Mouse (Mus musculus): ENCODE measurements around the gene Cldn3.
"Not testable (repeated sequence)": the region's sequence is repeated elsewhere in the genome, so short reads cannot be mapped to it uniquely, and the experiment has no call there.

Cldn3 gene

GRCm38 (mm10) chr5:134985633-134986297 lies at the start of gene Cldn3:
Cldn3 (plus strand) TSS chr5:134986214.
- DNase-seq: no peak

- no peak for DNase-seq
These were observed 49.3 kb upstream of the Cldn3 start for GRCm38 (mm10) chr5:134936626-134937185.

GRCm38 (mm10) chr5:134939069-134939468 lies 46.9 kb upstream of the Cldn3 start:
- no peak for DNase-seq

- DNase-seq: not testable (repeated sequence)
These were observed 46.5 kb upstream of the Cldn3 start for GRCm38 (mm10) chr5:134939554-134939953.

GRCm38 (mm10) chr5:134941472-134942209 lies 44.4 kb upstream of the Cldn3 start:
- DNase-seq: no peak

- DNase-seq: no peak
These were observed 43.3 kb upstream of the Cldn3 start for GRCm38 (mm10) chr5:134942740-134943139.

GRCm38 (mm10) chr5:134944179-134944578 lies 41.8 kb upstream of the Cldn3 start:
- DNase-seq: no peak

GRCm38 (mm10) chr5:134945266-134945959 lies 40.6 kb upstream of the Cldn3 start:
- DNase-seq: no peak

DNA sequence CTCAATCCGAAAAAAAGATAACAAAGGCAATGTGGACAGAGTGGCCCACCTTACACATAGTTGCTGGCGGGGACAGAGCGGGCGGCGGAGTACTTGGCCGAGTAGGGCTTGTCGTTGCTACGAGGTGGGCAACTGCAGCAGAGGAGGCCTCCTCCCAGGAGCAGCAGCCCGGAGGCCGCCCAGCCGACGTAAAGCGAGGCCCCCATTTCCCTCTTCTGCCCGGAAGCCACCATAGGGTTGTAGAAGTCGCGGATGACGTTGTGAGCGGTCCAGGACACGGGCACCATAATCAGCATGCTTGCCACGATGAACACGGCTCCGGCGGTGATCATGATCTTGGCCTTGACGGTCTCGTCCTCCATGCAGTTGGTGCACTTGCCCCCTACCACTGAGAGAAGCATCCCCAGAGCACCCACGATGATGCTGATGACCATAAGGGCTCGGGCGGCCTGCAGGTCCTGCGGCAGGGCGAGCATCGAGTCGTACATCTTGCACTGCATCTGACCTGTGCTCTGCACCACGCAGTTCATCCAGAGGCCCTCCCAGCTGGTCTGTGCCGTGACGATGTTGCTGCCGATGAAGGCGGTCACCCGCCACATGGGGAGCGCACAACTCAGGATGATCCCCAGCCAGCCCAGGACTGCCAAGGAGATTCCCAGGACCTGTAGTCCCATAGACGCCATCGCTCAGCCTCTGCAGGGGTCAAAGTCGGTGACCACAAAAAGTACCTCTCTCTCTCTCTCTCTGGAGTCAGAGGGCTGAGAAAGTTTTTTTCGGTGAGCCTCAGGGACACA lies 39.8 kb upstream of the Cldn3 start:
- DNase-seq: no peak

GRCm38 (mm10) chr5:134946857-134947255 lies 39.2 kb upstream of the Cldn3 start, which contains the start of gene Cldn4:
Cldn4 (minus strand) TSS chr5:134946934.
- DNase-seq: no peak

DNA sequence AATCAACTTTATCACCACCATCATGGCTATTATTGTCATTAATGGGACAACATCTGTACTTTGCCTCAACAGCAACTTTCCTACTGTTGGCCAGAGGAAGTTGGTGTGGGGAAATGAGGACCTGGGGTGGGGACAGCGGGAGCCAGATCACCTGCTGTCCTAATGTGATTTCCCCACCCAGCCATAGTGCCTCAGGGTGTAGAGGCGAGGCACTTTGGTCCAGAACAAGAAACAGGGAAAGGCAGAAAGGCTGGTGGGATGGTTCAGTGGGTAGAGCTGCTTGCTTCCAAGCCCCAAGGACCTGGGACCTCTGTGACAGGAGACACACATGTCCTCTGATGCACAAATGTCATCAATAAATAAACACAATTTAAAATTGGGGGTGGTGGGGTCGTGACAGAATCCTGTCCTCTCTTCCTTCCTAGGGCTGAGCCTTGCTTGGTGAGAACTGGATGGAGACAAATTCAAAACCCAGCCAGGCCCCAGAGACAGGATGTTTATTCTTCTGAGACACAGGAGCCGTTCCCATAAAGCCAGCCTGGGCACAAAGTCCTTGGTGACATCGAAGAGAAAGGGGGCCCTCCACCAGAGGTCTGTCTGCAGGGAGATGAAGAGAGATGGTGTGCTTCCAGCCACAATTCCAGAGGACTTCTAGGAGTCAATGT lies 38.5 kb upstream of the Cldn3 start:
- no peak for DNase-seq

DNA sequence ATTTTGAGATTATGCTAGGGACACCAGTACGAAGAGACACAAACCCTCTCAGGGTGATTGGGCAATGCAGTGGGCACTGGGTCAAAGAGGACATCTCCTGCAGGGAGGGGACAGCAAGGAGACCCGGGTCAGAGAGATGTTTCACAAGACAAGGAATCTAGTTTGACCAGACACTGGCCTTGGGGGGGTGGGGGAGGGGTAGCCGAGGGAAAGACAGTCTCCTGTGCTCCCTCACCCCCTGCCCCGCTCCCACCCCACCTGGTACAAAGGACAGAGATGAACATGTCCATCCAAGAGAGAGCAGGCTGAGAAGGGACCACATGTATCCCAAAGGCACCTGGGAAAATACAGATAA lies 38.0 kb upstream of the Cldn3 start:
- no peak for DNase-seq

GRCm38 (mm10) chr5:134951053-134951884 lies 34.7 kb upstream of the Cldn3 start:
- no peak for DNase-seq

- DNase-seq: no peak
These were observed 30.5 kb upstream of the Cldn3 start for GRCm38 (mm10) chr5:134955491-134955890.

GRCm38 (mm10) chr5:134959114-134959513 lies 26.9 kb upstream of the Cldn3 start:
- DNase-seq: no peak

GRCm38 (mm10) chr5:134960430-134960829 lies 25.6 kb upstream of the Cldn3 start:
- no peak for DNase-seq

DNA sequence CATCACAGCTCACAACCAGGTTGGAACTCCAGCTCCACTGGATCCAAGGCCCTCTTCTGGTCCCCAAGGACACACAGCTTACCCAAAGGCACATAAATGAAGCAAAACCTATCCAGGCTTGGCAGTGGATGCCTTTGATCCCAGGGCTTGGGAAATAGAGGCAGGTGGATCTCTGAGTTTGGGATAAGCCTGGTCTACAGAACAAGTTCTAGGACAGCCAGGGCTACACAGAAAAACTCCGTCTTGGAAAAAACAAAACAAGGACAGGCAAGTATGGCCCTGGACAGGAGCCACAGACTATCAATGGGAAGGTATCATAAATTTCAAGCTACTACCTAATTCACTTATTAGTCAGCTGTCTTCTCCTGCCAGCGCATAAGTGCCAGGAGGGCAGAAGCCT lies 24.5 kb upstream of the Cldn3 start:
- DNase-seq: no peak

- DNase-seq: no peak
These were observed 22.5 kb upstream of the Cldn3 start for GRCm38 (mm10) chr5:134963546-134963945.

- not testable (repeated sequence) for DNase-seq
These were observed 21.4 kb upstream of the Cldn3 start for GRCm38 (mm10) chr5:134964655-134965054.

DNA sequence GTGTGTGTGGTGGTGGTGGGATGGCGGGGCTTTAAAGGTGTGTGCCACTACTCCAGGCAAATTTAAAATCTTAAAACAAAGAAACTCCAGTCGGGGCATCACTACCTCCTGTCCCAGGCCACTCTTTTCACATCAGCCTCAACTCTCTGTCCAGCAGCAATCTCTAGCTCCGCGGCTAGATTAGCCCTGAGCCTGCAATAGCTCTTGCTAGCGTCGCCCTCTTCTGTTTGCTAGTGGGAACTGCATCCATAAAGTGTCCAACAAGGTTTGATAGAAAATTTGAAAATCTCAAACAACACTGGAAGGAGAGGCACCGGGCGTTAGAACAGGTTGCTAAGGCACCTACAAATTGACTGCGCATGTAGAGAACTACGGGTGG lies 20.6 kb upstream of the Cldn3 start:
- DNase-seq: peak; percentile 55

Data from cerebellum, adult 9-11 months (tissue).